ENCODE assay signal across 25 mouse cellular contexts in the genomic region with DNA sequence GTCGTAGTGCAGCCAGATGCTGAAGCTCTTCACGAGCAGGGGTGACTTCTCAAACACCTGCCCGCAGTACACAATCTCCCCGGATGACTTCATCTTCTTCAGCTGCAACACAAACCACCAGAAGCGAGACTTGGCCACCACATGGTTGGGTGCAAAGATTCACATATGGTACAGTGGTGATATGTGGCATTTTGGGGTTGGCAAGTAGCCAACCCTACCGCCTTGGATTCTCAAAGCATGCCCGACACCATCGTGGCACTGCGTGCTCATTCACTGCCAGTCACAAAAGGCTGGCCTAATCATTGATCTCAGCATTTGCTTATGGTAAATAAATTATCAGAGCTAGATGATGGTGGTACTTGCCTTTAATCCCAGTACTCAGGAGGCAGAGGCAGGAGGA.
DNase-seq lines count a peak whose midpoint lies in the region; ATAC-seq and TF ChIP-seq lines count a peak whose summit lies in the region.
"Had no signal": no experiment of that assay in that cellular context is flagged by ENCODE, and none has a peak within 500 bp of the region (broad histone marks: within the 10 kb centered on the region; RNA-seq: fewer than 3 reads in every experiment).

No protein-coding gene starts in this region.

- H3K9me3 ChIP-seq in ES-E14 (ENCODE audit: control insufficient read depth, insufficient read depth, low read depth, low read length) = no peaks in the 10 kb centered on the region
- H3K9me3 ChIP-seq in neural tube, embryonic 15.5 days (replicated peaks) = no peaks in the 10 kb centered on the region
- H3K9me3 ChIP-seq: embryonic facial prominence, embryonic 13.5 days; embryonic facial prominence, embryonic 15.5 days; forebrain, embryonic 10.5 days; forebrain, embryonic 12.5 days had no signal

- H3K36me3 ChIP-seq in ES-E14 (ENCODE audit: control insufficient read depth, insufficient read depth, low read length, poor library complexity, severe bottlenecking) = no peaks in the 10 kb centered on the region
- no peaks in the 10 kb centered on the region for H3K36me3 ChIP-seq in neural tube, embryonic 15.5 days
- H3K36me3 ChIP-seq: embryonic facial prominence, embryonic 13.5 days; embryonic facial prominence, embryonic 15.5 days; forebrain, embryonic 10.5 days; forebrain, embryonic 12.5 days had no signal

- H3K4me1 ChIP-seq in ES-E14 (ENCODE audit: control insufficient read depth in 2 of 2, insufficient read depth in 2 of 2, low read length in 2 of 2, poor library complexity in 1 of 2) = peaks cover 0 to 2% of the 10 kb centered on the region in 2 experiments; a peak in 1 of 4 replicates
- peaks cover 12% of the 10 kb centered on the region for H3K4me1 ChIP-seq in lung, adult 2 months (ENCODE audit: control insufficient read depth, insufficient read depth, low read length)
- peaks cover 10% of the 10 kb centered on the region; the same call in 1 of the 2 replicates for H3K4me1 ChIP-seq in neural tube, embryonic 15.5 days

- no peak overlapping the region for H3K9ac ChIP-seq in ES-E14 (ENCODE audit: insufficient read depth, low read depth, low read length, poor library complexity, severe bottlenecking)
- H3K9ac ChIP-seq in neural tube, embryonic 15.5 days (replicated peaks) = no peak overlapping the region
- H3K9ac ChIP-seq: embryonic facial prominence, embryonic 13.5 days; embryonic facial prominence, embryonic 15.5 days; forebrain, embryonic 12.5 days had no signal

- no peak for TF ChIP-seq POLR2A in lung, adult 2 months (IDR thresholded peaks at IDR 0.05; ENCODE audit: borderline replicate concordance, extremely low read depth, low read depth, low read length)

- 90% methylated on average over 9 of the region's 9 CpGs for WGBS in lung, adult 2 months
- WGBS in neural tube, embryonic 15.5 days = 93% methylated on average over 9 of the region's 9 CpGs

- DNase-seq in CD4-positive, CD25-positive, alpha-beta regulatory T cell, adult 2 months (ENCODE audit: low read depth, low spot score) = peak; percentile 22
- DNase-seq in 416B (ENCODE audit: low read depth) (peak; percentile 14), ES-E14 (ENCODE audit: low read depth, low spot score) (no peak)
- no peak for DNase-seq in urinary bladder, postnatal 36 days (ENCODE audit: low spot score in 2 of 2)
- DNase-seq in lung, adult 2 months = no peak
- DNase-seq: adrenal gland, adult 2 months; adrenal gland, postnatal 10 days; adrenal gland, postnatal 25 days; cerebellum, adult 11 months; cerebellum, adult 18-20 months; cerebellum, adult 8-10 months; cerebellum, adult 9-11 months; cerebellum, postnatal 14 days; cerebellum, postnatal 36 days; embryo, embryonic 11 days had no signal

- TF ChIP-seq CTCF in lung, adult 2 months (IDR thresholded peaks at IDR 0.05; ENCODE audit: insufficient read depth, low read length) = no peak

- ATAC-seq in CD4-positive, CD25-positive, alpha-beta regulatory T cell, adult 4 months = no peak
- ATAC-seq in megakaryocyte-erythroid progenitor cell, adult 5-6 weeks (replicated peaks; ENCODE audit: low FRiP score, low TSS enrichment, poor library complexity, severe bottlenecking) = peak; percentile 64
- no peak for ATAC-seq in neural tube, embryonic 15.5 days (ENCODE audit: low FRiP score)
- ATAC-seq: forebrain, embryonic 14.5 days; forebrain, embryonic 16.5 days had no signal

- H3K27ac ChIP-seq in ES-E14 (ENCODE audit: insufficient read depth, low read depth, low read length, poor library complexity, severe bottlenecking) = peak overlapping the region; percentile 16; the same call in 1 of the 2 replicates
- no peak overlapping the region for H3K27ac ChIP-seq in neural tube, embryonic 15.5 days (replicated peaks)
- H3K27ac ChIP-seq: embryonic facial prominence, embryonic 13.5 days; embryonic facial prominence, embryonic 15.5 days; forebrain, embryonic 10.5 days; forebrain, embryonic 12.5 days had no signal

- no peaks in the 10 kb centered on the region for H3K27me3 ChIP-seq in neural tube, embryonic 15.5 days (replicated peaks)
- H3K27me3 ChIP-seq: embryonic facial prominence, embryonic 13.5 days; embryonic facial prominence, embryonic 15.5 days; forebrain, embryonic 12.5 days had no signal

- H3K4me2 ChIP-seq in neural tube, embryonic 15.5 days = no peak overlapping the region
- H3K4me2 ChIP-seq: embryonic facial prominence, embryonic 13.5 days; embryonic facial prominence, embryonic 15.5 days; forebrain, embryonic 12.5 days had no signal

- in situ Hi-C loops in ES-E14 (cut with MboI; ENCODE audit: low sequenced_read_pairs in 2 of 2, unreplicated experiment in 2 of 2) = no loop called here

- no peak overlapping the region for H3K4me3 ChIP-seq in ES-E14 (ENCODE audit: insufficient read depth in 1 of 2, low read depth in 1 of 2, low read length in 2 of 2, poor library complexity in 1 of 2, severe bottlenecking in 1 of 2)
- no peak overlapping the region for H3K4me3 ChIP-seq in lung, adult 2 months (replicated peaks; ENCODE audit: extremely low read depth, low read depth, low read length)
- H3K4me3 ChIP-seq in neural tube, embryonic 15.5 days (replicated peaks) = no peak overlapping the region
- H3K4me3 ChIP-seq: embryonic facial prominence, embryonic 13.5 days; embryonic facial prominence, embryonic 15.5 days; erythroblast, embryonic 14.5 days; forebrain, embryonic 10.5 days; forebrain, embryonic 12.5 days had no signal

TF ChIP-seq in ES-E14, 5 proteins besides CTCF, POLR2A, EP300 and RAD21:
- no peak for TF ChIP-seq ZNF384 (IDR thresholded peaks at IDR 0.05; ENCODE audit: low read depth, low read length)
- TF ChIP-seq MAFK (IDR thresholded peaks at IDR 0.05; ENCODE audit: insufficient read depth, low read depth, low read length) = no peak
- TF ChIP-seq HCFC1 (IDR thresholded peaks at IDR 0.05; ENCODE audit: borderline replicate concordance, insufficient read depth, low read length) = no peak
- TF ChIP-seq CHD2 (IDR thresholded peaks at IDR 0.05; ENCODE audit: low read depth, low read length) = no peak
- TF ChIP-seq ZC3H11A (IDR thresholded peaks at IDR 0.05; ENCODE audit: borderline replicate concordance, low read depth, low read length) = no peak

Comparison
In these comparisons a context has a peak if more than half of its experiments do, and no peak if none do; other contexts are left out.
1. DNase-seq: peak in CD4-positive, CD25-positive, alpha-beta regulatory T cell, adult 2 months (single experiment) and 416B (single experiment); none in ES-E14 (single experiment), urinary bladder, postnatal 36 days (0 of 2) and lung, adult 2 months (single experiment).